Mouse (Mus musculus) hindbrain, embryonic 13.5 days (tissue): ENCODE data around the gene 2010111I01Rik. TPM values are rescaled to one million over a fixed set of nuclear protein-coding genes. Genes with fewer than 3 reads are reported as not detected.

Source experiments
- ATAC-seq: fragments of 200-750 bp; cut with Nextera tagmentation; 2 replicates; pipeline ENCODE4 v1.8.0; 2017; ENCODE audit warnings: moderate TSS enrichment; ENCODE audit not compliant: low FRiP score
- H3K27ac ChIP-seq: fragments of 300-500 bp; sonication (generic); 2 replicates; pipeline ENCODE4 v1.5.1; 2015; ENCODE audit warnings: inconsistent platforms, mild to moderate bottlenecking, moderate library complexity
- H3K27me3 ChIP-seq: fragments of 300-500 bp; sonication (generic); 2 replicates; pipeline ENCODE4 v1.6.1; 2015; ENCODE audit warnings: mild to moderate bottlenecking, inconsistent platforms
- H3K36me3 ChIP-seq: fragments of 300-500 bp; sonication (generic); 2 replicates; pipeline ENCODE4 v1.6.1; 2015; ENCODE audit warnings: mild to moderate bottlenecking, inconsistent platforms
- H3K4me1 ChIP-seq: fragments of 300-500 bp; sonication (generic); replicated peaks from 2 replicates; pipeline ENCODE4 v1.6.1; 2015; ENCODE audit warnings: inconsistent platforms
- H3K4me2 ChIP-seq: fragments of 300-500 bp; sonication (generic); 2 replicates; pipeline ENCODE4 v1.6.1; 2015; ENCODE audit warnings: inconsistent platforms, mild to moderate bottlenecking, moderate library complexity
- H3K4me3 ChIP-seq: fragments of 300-500 bp; sonication (generic); 2 replicates; pipeline ENCODE4 v1.5.1; 2015; ENCODE audit warnings: mild to moderate bottlenecking, inconsistent platforms
- H3K9ac ChIP-seq: fragments of 300-500 bp; sonication (generic); 2 replicates; pipeline ENCODE4 v1.6.1; 2015; ENCODE audit warnings: mild to moderate bottlenecking, inconsistent platforms
- H3K9me3 ChIP-seq: fragments of 300-500 bp; sonication (generic); 2 replicates; pipeline ENCODE4 v1.6.1; 2016; ENCODE audit warnings: inconsistent platforms
- WGBS: fragments of 180-500 bp; shearing (Covaris S2); methylation state at CpG from one replicate; pipeline ENCODE4 v1.1.7; 2015; 5-methylcytosine and 5-hydroxymethylcytosine counted together
- polyA plus RNA-seq: library from polyadenylated mRNA; unstranded; fragments of >200 nt; fragmentation: Nextera tagmentation; extraction: Ambion mirVana; gene quantifications from 2 replicates; pipeline ENCODE4 v1.2.1, GENCODE M21; 2015

2010111I01Rik gene
- polyA plus RNA-seq, 1 experiment from 2014 or later: 36.5 TPM

- Histone ChIP-seq H3K9ac (no peak overlapping the region), H3K9me3 (no peaks in the 10 kb centered on the region), H3K4me1 (peaks cover 16% of the 10 kb centered on the region), H3K4me3 (no peak overlapping the region), H3K27me3 (no peaks in the 10 kb centered on the region), H3K27ac (no peak overlapping the region), H3K4me2 (no peak overlapping the region), H3K36me3 (peaks cover 5% of the 10 kb centered on the region)
- WGBS: 79% methylated on average over 13 of the region's 13 CpGs
- no peak for ATAC-seq
Observed at GRCm38 (mm10) chr13:63187145-63188143, 222.8 kb downstream of the 2010111I01Rik start.

- Histone ChIP-seq H3K27me3 (no peaks in the 10 kb centered on the region), H3K9me3 (no peaks in the 10 kb centered on the region), H3K4me3 (no peak overlapping the region), H3K9ac (no peak overlapping the region), H3K4me1 (peaks cover 16% of the 10 kb centered on the region), H3K27ac (no peak overlapping the region), H3K4me2 (no peak overlapping the region), H3K36me3 (peaks cover 6% of the 10 kb centered on the region)
- no peak for ATAC-seq
- WGBS: 77% methylated on average over 5 of the region's 5 CpGs
Observed at GRCm38 (mm10) chr13:63188306-63188705, 223.6 kb downstream of the 2010111I01Rik start.

- H3K9ac ChIP-seq: no peak overlapping the region
- peaks cover 6% of the 10 kb centered on the region for H3K36me3 ChIP-seq
- H3K4me2 ChIP-seq: no peak overlapping the region
- H3K4me3 ChIP-seq: no peak overlapping the region
- no peaks in the 10 kb centered on the region for H3K27me3 ChIP-seq
- WGBS: 62% methylated on average over 2 of the region's 2 CpGs
- no peaks in the 10 kb centered on the region for H3K9me3 ChIP-seq
- H3K27ac ChIP-seq: no peak overlapping the region
- peaks cover 16% of the 10 kb centered on the region for H3K4me1 ChIP-seq
- ATAC-seq: no peak
Observed at GRCm38 (mm10) chr13:63188811-63189210, 224.1 kb downstream of the 2010111I01Rik start.

GRCm38 (mm10) chr13:63193423-63193822 lies 228.7 kb downstream of the 2010111I01Rik start:
- Histone ChIP-seq H3K27ac (no peak overlapping the region), H3K36me3 (peaks cover 6% of the 10 kb centered on the region), H3K27me3 (no peaks in the 10 kb centered on the region), H3K4me3 (no peak overlapping the region), H3K4me2 (no peak overlapping the region), H3K4me1 (peaks cover 6% of the 10 kb centered on the region; the same call in 1 of the 2 replicates), H3K9me3 (no peaks in the 10 kb centered on the region), H3K9ac (no peak overlapping the region)
- no peak for ATAC-seq
- 65% methylated on average over 3 of the region's 3 CpGs for WGBS

GRCm38 (mm10) chr13:63198038-63198437 lies 233.3 kb downstream of the 2010111I01Rik start:
- no peak for ATAC-seq
- 93% methylated on average over 1 of the region's 1 CpGs for WGBS
- no peaks in the 10 kb centered on the region for H3K4me1 ChIP-seq
- H3K4me3 ChIP-seq: no peak overlapping the region
- H3K9me3 ChIP-seq: no peaks in the 10 kb centered on the region
- no peak overlapping the region for H3K27ac ChIP-seq
- H3K36me3 ChIP-seq: peaks cover 9% of the 10 kb centered on the region; the same call in 1 of the 2 replicates
- H3K4me2 ChIP-seq: no peak overlapping the region
- H3K27me3 ChIP-seq: no peaks in the 10 kb centered on the region
- no peak overlapping the region for H3K9ac ChIP-seq

GRCm38 (mm10) chr13:63199588-63199987 lies 234.9 kb downstream of the 2010111I01Rik start:
- ATAC-seq: no peak
- Histone ChIP-seq H3K27ac (no peak overlapping the region), H3K9ac (no peak overlapping the region), H3K27me3 (no peaks in the 10 kb centered on the region), H3K36me3 (peaks cover 9% of the 10 kb centered on the region; the same call in 1 of the 2 replicates), H3K4me1 (peaks cover 16% of the 10 kb centered on the region), H3K9me3 (no peaks in the 10 kb centered on the region), H3K4me2 (no peak overlapping the region), H3K4me3 (no peak overlapping the region)
- WGBS: 72% methylated on average over 2 of the region's 2 CpGs

- no peak overlapping the region for H3K4me3 ChIP-seq
- H3K27me3 ChIP-seq: no peaks in the 10 kb centered on the region
- 53% methylated on average over 8 of the region's 8 CpGs for WGBS
- H3K36me3 ChIP-seq: peaks cover 17% of the 10 kb centered on the region; the same call in 1 of the 2 replicates
- H3K27ac ChIP-seq: no peak overlapping the region
- no peak overlapping the region for H3K4me2 ChIP-seq
- peaks cover 18% of the 10 kb centered on the region for H3K4me1 ChIP-seq
- H3K9ac ChIP-seq: no peak overlapping the region
- ATAC-seq: no peak
- no peaks in the 10 kb centered on the region for H3K9me3 ChIP-seq
Observed at GRCm38 (mm10) chr13:63203502-63204278, 239.0 kb downstream of the 2010111I01Rik start.

- Histone ChIP-seq H3K4me3 (no peak overlapping the region), H3K27me3 (no peaks in the 10 kb centered on the region), H3K9ac (no peak overlapping the region), H3K4me2 (no peak overlapping the region), H3K27ac (no peak overlapping the region), H3K9me3 (no peaks in the 10 kb centered on the region), H3K36me3 (0 out of 2 replicates have a peak, but pooled peaks cover 16% of the 10 kb centered on the region), H3K4me1 (peaks cover 18% of the 10 kb centered on the region)
- ATAC-seq: no peak
- WGBS: 85% methylated on average over 4 of the region's 4 CpGs
Observed at GRCm38 (mm10) chr13:63205750-63206149, 241.1 kb downstream of the 2010111I01Rik start.

GRCm38 (mm10) chr13:63206396-63206795 lies 241.7 kb downstream of the 2010111I01Rik start:
- Histone ChIP-seq H3K4me3 (no peak overlapping the region), H3K4me1 (peaks cover 18% of the 10 kb centered on the region), H3K4me2 (no peak overlapping the region), H3K9me3 (no peaks in the 10 kb centered on the region), H3K9ac (no peak overlapping the region), H3K36me3 (0 out of 2 replicates have a peak, but pooled peaks cover 19% of the 10 kb centered on the region), H3K27me3 (no peaks in the 10 kb centered on the region), H3K27ac (no peak overlapping the region)
- ATAC-seq: no peak
- 75% methylated on average over 1 of the region's 1 CpGs for WGBS

- Histone ChIP-seq H3K36me3 (peaks cover 11% of the 10 kb centered on the region; the same call in 1 of the 2 replicates), H3K27me3 (no peaks in the 10 kb centered on the region), H3K27ac (no peak overlapping the region), H3K4me3 (no peak overlapping the region), H3K9me3 (no peaks in the 10 kb centered on the region), H3K4me2 (no peak overlapping the region), H3K9ac (no peak overlapping the region), H3K4me1 (no peaks in the 10 kb centered on the region)
- no peak for ATAC-seq
Observed at GRCm38 (mm10) chr13:63216537-63216936, 251.8 kb downstream of the 2010111I01Rik start.

- H3K9me3 ChIP-seq: no peaks in the 10 kb centered on the region; the same call in 1 of the 2 replicates
- H3K27ac ChIP-seq: no peak overlapping the region
- H3K4me2 ChIP-seq: no peak overlapping the region
- ATAC-seq: no peak
- no peaks in the 10 kb centered on the region for H3K27me3 ChIP-seq
- no peak overlapping the region for H3K4me3 ChIP-seq
- no peaks in the 10 kb centered on the region for H3K4me1 ChIP-seq
- no peak overlapping the region for H3K9ac ChIP-seq
- peaks cover under 1% of the 10 kb centered on the region; the same call in 1 of the 2 replicates for H3K36me3 ChIP-seq
- WGBS: 97% methylated on average over 8 of the region's 8 CpGs
Observed at GRCm38 (mm10) chr13:63223026-63223770, 258.5 kb downstream of the 2010111I01Rik start.
